11 mouse cellular contexts compared by ENCODE assay signal in genomic region chr1:171171138-171171537, GRCm38 (mm10). TPM values are rescaled to one million over a fixed set of nuclear protein-coding genes. Genes with fewer than 3 reads are reported as not detected.
A peak's percentile ranks its signal among the peaks of the same experiment; 100 is the strongest.
DNase-seq lines count a peak whose midpoint lies in the region; ATAC-seq and TF ChIP-seq lines count a peak whose summit lies in the region.
"Had no signal": no experiment of that assay in that cellular context is flagged by ENCODE, and none has a peak within 500 bp of the region (broad histone marks: within the 10 kb centered on the region; RNA-seq: fewer than 3 reads in every experiment).

No protein-coding gene starts in this region.

- TF ChIP-seq POLR2A in limb, embryonic 14.5 days (IDR thresholded peaks at IDR 0.05; ENCODE audit: borderline replicate concordance, extremely low read depth, insufficient read depth, insufficient read length), result no peak
- no peak for TF ChIP-seq POLR2A in cerebellum, adult 2 months (IDR thresholded peaks at IDR 0.05; ENCODE audit: borderline replicate concordance, insufficient read depth, low read length)

- no peak for DNase-seq in limb, embryonic 14.5 days (ENCODE audit: low spot score)
- DNase-seq in limb, embryonic 10.5 days (ENCODE audit: low spot score), result no peak
- DNase-seq in heart, adult 8-10 months (ENCODE audit: low spot score), result peak; percentile 80
- peak; percentile 36 for DNase-seq in lung, postnatal 10 days
- DNase-seq in cerebellum, adult 2 months, result no peak
- DNase-seq in thymus, postnatal 25 days, result no peak
- DNase-seq: adrenal gland, postnatal 14 days had no signal

- no peaks in the 10 kb centered on the region for H3K9me3 ChIP-seq in limb, embryonic 14.5 days (ENCODE audit: control insufficient read depth, low read length)
- H3K9me3 ChIP-seq in limb, embryonic 10.5 days (replicated peaks), result no peaks in the 10 kb centered on the region
- H3K9me3 ChIP-seq: G1E had no signal

- no peaks in the 10 kb centered on the region for H3K27me3 ChIP-seq in limb, embryonic 14.5 days (ENCODE audit: control insufficient read depth, insufficient read depth, low read length)
- no peaks in the 10 kb centered on the region for H3K27me3 ChIP-seq in limb, embryonic 10.5 days (ENCODE audit: low read depth, poor library complexity, severe bottlenecking)
- no peaks in the 10 kb centered on the region for H3K27me3 ChIP-seq in cerebellum, adult 2 months (ENCODE audit: control insufficient read depth, insufficient read depth, low read length)

- no peak for TF ChIP-seq CTCF in cerebellum, adult 2 months (IDR thresholded peaks at IDR 0.05; ENCODE audit: borderline replicate concordance, insufficient read depth, low read depth, low read length)

- no peak overlapping the region for H3K9ac ChIP-seq in limb, embryonic 14.5 days (ENCODE audit: low read depth, low read length, severe bottlenecking)

- no peak overlapping the region for H3K4me3 ChIP-seq in limb, embryonic 14.5 days (replicated peaks; ENCODE audit: low read length)
- H3K4me3 ChIP-seq in limb, embryonic 10.5 days, result no peak overlapping the region
- H3K4me3 ChIP-seq in brown adipose tissue, adult 24 weeks (ENCODE audit: insufficient read depth, low read depth, low read length), result no peak overlapping the region
- H3K4me3 ChIP-seq in cerebellum, adult 2 months (replicated peaks; ENCODE audit: insufficient read depth, low read depth, low read length), result no peak overlapping the region

- no peaks in the 10 kb centered on the region for H3K4me1 ChIP-seq in limb, embryonic 14.5 days (ENCODE audit: control insufficient read depth, insufficient read depth, low read length)
- no peaks in the 10 kb centered on the region for H3K4me1 ChIP-seq in limb, embryonic 10.5 days
- H3K4me1 ChIP-seq in brown adipose tissue, adult 24 weeks (ENCODE audit: control insufficient read depth, insufficient read depth, insufficient read length, low read length), result peaks cover 14% of the 10 kb centered on the region
- no peaks in the 10 kb centered on the region for H3K4me1 ChIP-seq in cerebellum, adult 2 months (ENCODE audit: control insufficient read depth, insufficient read depth, low read length)

- 0 out of 2 replicates have a peak overlapping the region, but pooled peaks have one; percentile 19 for H3K27ac ChIP-seq in limb, embryonic 14.5 days (replicated peaks; ENCODE audit: low read depth, low read length)
- no peak overlapping the region for H3K27ac ChIP-seq in limb, embryonic 10.5 days
- H3K27ac ChIP-seq in brown adipose tissue, adult 24 weeks (replicated peaks; ENCODE audit: low read depth, low read length), result peak overlapping the region; percentile 98
- no peak overlapping the region for H3K27ac ChIP-seq in cerebellum, adult 2 months (ENCODE audit: insufficient read depth, low read length)

- H3K36me3 ChIP-seq in limb, embryonic 14.5 days (ENCODE audit: control insufficient read depth, insufficient read depth, low read length), result no peaks in the 10 kb centered on the region
- H3K36me3 ChIP-seq in limb, embryonic 10.5 days, result no peaks in the 10 kb centered on the region
- H3K36me3 ChIP-seq: G1E had no signal

- no peak for ATAC-seq in limb, embryonic 14.5 days (ENCODE audit: low FRiP score, low read depth)
- ATAC-seq: forebrain, embryonic 14.5 days had no signal

- no peak overlapping the region for H3K4me2 ChIP-seq in limb, embryonic 14.5 days (replicated peaks; ENCODE audit: low read depth, low read length, severe bottlenecking)

- 50% methylated on average over 3 of the region's 3 CpGs for WGBS in limb, embryonic 14.5 days
- WGBS in limb, embryonic 10.5 days, result 76% methylated on average over 3 of the region's 3 CpGs
- 46% methylated on average over 3 of the region's 3 CpGs for WGBS in cerebellum, adult 2 months

RNA-seq across cellular contexts. Expression of gene Mpz, which starts 20.6 kb away (rescaled TPM):
- 14.6 and 19.8 TPM in 2 replicates for polyA plus RNA-seq in limb, embryonic 14.5 days (2012; rRNA removed)
- 4.9 and 5.3 TPM in 2 replicates for polyA plus RNA-seq in limb, embryonic 14.5 days (2014; fragmentation: Nextera tagmentation; extraction: Ambion mirVana)
- polyA plus RNA-seq in limb, embryonic 10.5 days (2016; fragmentation: Nextera tagmentation; extraction: Ambion mirVana), result 0.44 TPM in 1 of 2 replicates, not detected in the other
- 4.6 and 5.3 TPM in 2 replicates for polyA plus RNA-seq in brown adipose tissue, adult 24 weeks (2012; ENCODE audit: insufficient read depth, insufficient read length, missing spikeins)
- total RNA-seq in heart, adult 8-10 months (2022), result under 1 TPM in 2 of 4 experiments, not detected in 2; 0.31 to 0.41 TPM
- polyA plus RNA-seq in cerebellum, adult 2 months (2012; rRNA removed), result 0.16 and 0.34 TPM in 2 replicates
- total RNA-seq: G1E; left cerebral cortex, adult 18-20 months had no signal
- polyA plus RNA-seq: G1E had no signal

RNA-seq across cellular contexts. Expression of gene Sdhc, which starts 20.7 kb away (rescaled TPM):
- 246 and 314 TPM in 2 replicates for polyA plus RNA-seq in limb, embryonic 14.5 days (2012; rRNA removed)
- 273 and 281 TPM in 2 replicates for polyA plus RNA-seq in limb, embryonic 14.5 days (2014; fragmentation: Nextera tagmentation; extraction: Ambion mirVana)
- polyA plus RNA-seq in limb, embryonic 10.5 days (2016; fragmentation: Nextera tagmentation; extraction: Ambion mirVana), result 250 and 257 TPM in 2 replicates
- polyA plus RNA-seq in brown adipose tissue, adult 24 weeks (2012; ENCODE audit: insufficient read depth, insufficient read length, missing spikeins), result 1,219 and 1,267 TPM in 2 replicates
- 1,000 to 10,000 TPM; 1,259 to 1,304 (median 1,268) TPM for total RNA-seq in heart, adult 8-10 months (2022)
- polyA plus RNA-seq in cerebellum, adult 2 months (2012; rRNA removed), result 302 and 305 TPM in 2 replicates

RNA-seq across cellular contexts. Expression of gene Pcp4l1, which starts 24.9 kb away (rescaled TPM):
- 3.3 and 3.9 TPM in 2 replicates for polyA plus RNA-seq in limb, embryonic 14.5 days (2012; rRNA removed)
- polyA plus RNA-seq in limb, embryonic 14.5 days (2014; fragmentation: Nextera tagmentation; extraction: Ambion mirVana), result 6.0 and 6.3 TPM in 2 replicates
- polyA plus RNA-seq in limb, embryonic 10.5 days (2016; fragmentation: Nextera tagmentation; extraction: Ambion mirVana), result 1.7 and 1.9 TPM in 2 replicates
- polyA plus RNA-seq in brown adipose tissue, adult 24 weeks (2012; ENCODE audit: insufficient read depth, insufficient read length, missing spikeins), result 3.3 and 4.2 TPM in 2 replicates
- 100 to 1,000 TPM; 193 to 360 (median 253) TPM for total RNA-seq in heart, adult 8-10 months (2022)
- polyA plus RNA-seq in cerebellum, adult 2 months (2012; rRNA removed), result 195 and 252 TPM in 2 replicates
- polyA plus RNA-seq: G1E had no signal

RNA-seq across cellular contexts. Expression of gene Nr1i3, which starts 42.6 kb away (rescaled TPM):
- 0.04 and 0.06 TPM in 2 replicates for polyA plus RNA-seq in limb, embryonic 14.5 days (2012; rRNA removed)
- 0.30 and 0.32 TPM in 2 replicates for polyA plus RNA-seq in limb, embryonic 14.5 days (2014; fragmentation: Nextera tagmentation; extraction: Ambion mirVana)
- 0.23 and 0.34 TPM in 2 replicates for polyA plus RNA-seq in limb, embryonic 10.5 days (2016; fragmentation: Nextera tagmentation; extraction: Ambion mirVana)
- polyA plus RNA-seq in brown adipose tissue, adult 24 weeks (2012; ENCODE audit: insufficient read depth, insufficient read length, missing spikeins), result not detected in 2 replicates
- total RNA-seq in heart, adult 8-10 months (2022), result not detected
- polyA plus RNA-seq in cerebellum, adult 2 months (2012; rRNA removed), result 0.19 and 0.23 TPM in 2 replicates
- polyA plus RNA-seq: G1E had no signal

RNA-seq across cellular contexts. Expression of gene Tomm40l, which starts 51.2 kb away (rescaled TPM):
- 26.3 and 29.4 TPM in 2 replicates for polyA plus RNA-seq in limb, embryonic 14.5 days (2012; rRNA removed)
- polyA plus RNA-seq in limb, embryonic 14.5 days (2014; fragmentation: Nextera tagmentation; extraction: Ambion mirVana), result 28.6 and 29.2 TPM in 2 replicates
- polyA plus RNA-seq in limb, embryonic 10.5 days (2016; fragmentation: Nextera tagmentation; extraction: Ambion mirVana), result 32.2 and 32.5 TPM in 2 replicates
- 59.3 and 65.5 TPM in 2 replicates for polyA plus RNA-seq in brown adipose tissue, adult 24 weeks (2012; ENCODE audit: insufficient read depth, insufficient read length, missing spikeins)
- 100 to 1,000 TPM in 1 of 4 experiments, 10 to 100 TPM in 3; 94.3 to 111 (median 97.4) TPM for total RNA-seq in heart, adult 8-10 months (2022)
- 85.5 and 92.7 TPM in 2 replicates for polyA plus RNA-seq in cerebellum, adult 2 months (2012; rRNA removed)

Comparison
In these comparisons a context has a peak if more than half of its experiments do, and no peak if none do; other contexts are left out.
1. H3K27ac ChIP-seq: peak in limb, embryonic 14.5 days (single experiment) and brown adipose tissue, adult 24 weeks (single experiment); none in limb, embryonic 10.5 days (single experiment) and cerebellum, adult 2 months (single experiment).
2. DNase-seq: peak in heart, adult 8-10 months (single experiment) and lung, postnatal 10 days (single experiment); none in limb, embryonic 14.5 days (single experiment), limb, embryonic 10.5 days (single experiment), cerebellum, adult 2 months (0 of 2) and thymus, postnatal 25 days (single experiment).
3. RNA of gene Pcp4l1, which starts 24.9 kb away (polyA plus RNA-seq): 195 to 252 TPM in cerebellum, adult 2 months; 3.3 to 6.3 TPM in limb, embryonic 14.5 days, 3.3 to 4.2 TPM in brown adipose tissue, adult 24 weeks and 1.7 to 1.9 TPM in limb, embryonic 10.5 days; every median in the first group is over 10 times any median in the second.